9 mouse cellular contexts compared by ENCODE assay signal in the genomic region with DNA sequence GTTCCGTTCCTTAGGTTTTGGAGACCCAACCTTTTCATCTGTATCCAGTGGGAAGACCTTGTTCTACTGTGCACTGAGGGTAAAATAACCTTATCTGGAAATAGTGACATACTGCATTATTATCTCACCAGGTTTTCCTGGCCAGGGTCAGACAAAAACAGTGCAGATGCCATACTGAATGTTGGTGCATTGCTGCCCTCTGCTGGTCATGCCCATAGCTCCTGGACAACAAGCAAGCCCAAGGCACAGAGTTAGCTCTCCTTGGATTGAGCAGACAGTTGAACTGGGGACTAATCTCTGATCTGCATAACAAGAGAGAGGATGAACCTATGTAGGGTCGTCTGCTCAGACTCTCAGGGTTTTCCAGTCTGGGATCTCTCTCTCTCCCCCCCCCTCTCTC. TPM values are rescaled to one million over a fixed set of nuclear protein-coding genes. Genes with fewer than 3 reads are reported as not detected.
DNase-seq lines count a peak whose midpoint lies in the region; ATAC-seq and TF ChIP-seq lines count a peak whose summit lies in the region.
"Had no signal": no experiment of that assay in that cellular context is flagged by ENCODE, and none has a peak within 500 bp of the region (broad histone marks: within the 10 kb centered on the region; RNA-seq: fewer than 3 reads in every experiment).

No protein-coding gene starts in this region.

- no peak overlapping the region for H3K4me3 ChIP-seq in heart, embryonic 14.5 days (ENCODE audit: control insufficient read depth in 1 of 2, insufficient read depth in 1 of 2, low read depth in 1 of 2, low read length in 2 of 2)
- H3K4me3 ChIP-seq in kidney, postnatal 0 days (replicated peaks; ENCODE audit: low read depth, low read length) = no peak overlapping the region
- no peak overlapping the region for H3K4me3 ChIP-seq in liver, embryonic 11.5 days (ENCODE audit: low read depth, low read length)
- H3K4me3 ChIP-seq in stomach, embryonic 15.5 days (replicated peaks) = no peak overlapping the region
- H3K4me3 ChIP-seq: embryonic facial prominence, embryonic 13.5 days had no signal

- no peaks in the 10 kb centered on the region for H3K9me3 ChIP-seq in heart, embryonic 14.5 days (ENCODE audit: control insufficient read depth, low read length)
- no peaks in the 10 kb centered on the region for H3K9me3 ChIP-seq in kidney, postnatal 0 days (replicated peaks; ENCODE audit: low read length)
- H3K9me3 ChIP-seq in liver, embryonic 11.5 days (ENCODE audit: control insufficient read depth, low read length) = no peaks in the 10 kb centered on the region
- no peaks in the 10 kb centered on the region for H3K9me3 ChIP-seq in stomach, embryonic 15.5 days
- H3K9me3 ChIP-seq: embryonic facial prominence, embryonic 13.5 days had no signal

- peak; percentile 92 for DNase-seq in CD4-positive, CD25-positive, alpha-beta regulatory T cell, adult 2 months (ENCODE audit: low read depth, low spot score)
- peak; percentile 96 for DNase-seq in brain, adult 2 months (ENCODE audit: low read depth, low spot score)
- DNase-seq in kidney, postnatal 0 days (ENCODE audit: low spot score) = peak; percentile 93
- DNase-seq in liver, embryonic 11.5 days (ENCODE audit: low spot score) = peak; percentile 69
- DNase-seq in neural tube, embryonic 10.5 days (ENCODE audit: extremely low spot score, low spot score) = peak; percentile 87

- no peaks in the 10 kb centered on the region for H3K27me3 ChIP-seq in heart, embryonic 14.5 days (ENCODE audit: control insufficient read depth, insufficient read depth, low read length)
- no peaks in the 10 kb centered on the region for H3K27me3 ChIP-seq in kidney, postnatal 0 days (ENCODE audit: insufficient read depth, low read length)
- no peaks in the 10 kb centered on the region for H3K27me3 ChIP-seq in liver, embryonic 11.5 days (replicated peaks; ENCODE audit: control insufficient read depth, insufficient read depth, low read length)
- H3K27me3 ChIP-seq in stomach, embryonic 15.5 days (replicated peaks) = no peaks in the 10 kb centered on the region
- H3K27me3 ChIP-seq: embryonic facial prominence, embryonic 13.5 days had no signal

- H3K4me1 ChIP-seq in heart, embryonic 14.5 days (ENCODE audit: control insufficient read depth in 2 of 2, insufficient read depth in 2 of 2, low read length in 2 of 2) = peaks cover 11 to 13% of the 10 kb centered on the region in 2 experiments
- no peaks in the 10 kb centered on the region for H3K4me1 ChIP-seq in kidney, postnatal 0 days (replicated peaks; ENCODE audit: insufficient read depth, low read length)
- H3K4me1 ChIP-seq in liver, embryonic 11.5 days (replicated peaks; ENCODE audit: control insufficient read depth, insufficient read depth, low read length) = peaks cover 9% of the 10 kb centered on the region; the same call in 1 of the 2 replicates
- H3K4me1 ChIP-seq in stomach, embryonic 15.5 days = no peaks in the 10 kb centered on the region

- no peaks in the 10 kb centered on the region for H3K36me3 ChIP-seq in heart, embryonic 14.5 days (ENCODE audit: control insufficient read depth, insufficient read depth, low read length)
- H3K36me3 ChIP-seq in kidney, postnatal 0 days (ENCODE audit: insufficient read depth, low read length) = no peaks in the 10 kb centered on the region
- no peaks in the 10 kb centered on the region for H3K36me3 ChIP-seq in liver, embryonic 11.5 days (ENCODE audit: control insufficient read depth, insufficient read depth, low read length)
- H3K36me3 ChIP-seq in stomach, embryonic 15.5 days = no peaks in the 10 kb centered on the region
- H3K36me3 ChIP-seq: embryonic facial prominence, embryonic 13.5 days had no signal

- 0 out of 2 replicates have a peak overlapping the region, but pooled peaks have one; percentile 12 for H3K4me2 ChIP-seq in heart, embryonic 14.5 days (ENCODE audit: low read length)
- H3K4me2 ChIP-seq in kidney, postnatal 0 days (ENCODE audit: low read length) = no peak overlapping the region
- no peak overlapping the region for H3K4me2 ChIP-seq in liver, embryonic 11.5 days
- no peak overlapping the region for H3K4me2 ChIP-seq in stomach, embryonic 15.5 days
- H3K4me2 ChIP-seq: embryonic facial prominence, embryonic 13.5 days had no signal

- 17% methylated on average over 2 of the region's 2 CpGs for WGBS in heart, embryonic 14.5 days
- 33% methylated on average over 2 of the region's 2 CpGs for WGBS in kidney, postnatal 0 days
- WGBS in liver, embryonic 11.5 days = 40% methylated on average over 2 of the region's 2 CpGs
- WGBS in stomach, embryonic 15.5 days = 44% methylated on average over 2 of the region's 2 CpGs

- TF ChIP-seq CTCF in kidney, postnatal 0 days (IDR thresholded peaks at IDR 0.05; ENCODE audit: low read depth) = peak; percentile 97

- H3K9ac ChIP-seq in heart, embryonic 14.5 days (ENCODE audit: low read length) = peak overlapping the region; percentile 34; the same call in 1 of the 2 replicates
- no peak overlapping the region for H3K9ac ChIP-seq in kidney, postnatal 0 days (ENCODE audit: low read depth, low read length)
- H3K9ac ChIP-seq in liver, embryonic 11.5 days (ENCODE audit: low read depth, low read length) = no peak overlapping the region
- no peak overlapping the region for H3K9ac ChIP-seq in stomach, embryonic 15.5 days
- H3K9ac ChIP-seq: embryonic facial prominence, embryonic 13.5 days had no signal

- H3K27ac ChIP-seq in heart, embryonic 14.5 days (replicated peaks in 1 of 2; ENCODE audit: control insufficient read depth in 1 of 2, insufficient read depth in 1 of 2, low read depth in 2 of 2, low read length in 2 of 2) = 0 out of 4 replicates have a peak overlapping the region, but pooled peaks have one; percentile 25 to 42
- H3K27ac ChIP-seq in kidney, postnatal 0 days = no peak overlapping the region
- H3K27ac ChIP-seq in liver, embryonic 11.5 days (ENCODE audit: low read depth, low read length) = no peak overlapping the region
- no peak overlapping the region for H3K27ac ChIP-seq in stomach, embryonic 15.5 days
- H3K27ac ChIP-seq: embryonic facial prominence, embryonic 13.5 days had no signal

- peak; percentile 76 for ATAC-seq in erythroblast, adult 5-6 weeks (replicated peaks; ENCODE audit: low FRiP score, poor library complexity, severe bottlenecking)
- ATAC-seq in heart, embryonic 14.5 days (ENCODE audit: insufficient number of reproducible peaks, insufficient read depth, low FRiP score, low read depth) = peak; percentile 65
- peak; percentile 69 for ATAC-seq in kidney, postnatal 0 days (replicated peaks; ENCODE audit: low FRiP score, low read depth)
- ATAC-seq in liver, embryonic 11.5 days (replicated peaks; ENCODE audit: low FRiP score) = peak; percentile 51; the same call in 1 of the 2 replicates
- peak; percentile 60; the same call in 1 of the 2 replicates for ATAC-seq in stomach, embryonic 15.5 days (ENCODE audit: insufficient read depth, low FRiP score, low read depth)

RNA-seq across cellular contexts. Expression of a gene that starts 12.9 kb away (rescaled TPM):
- total RNA-seq in erythroblast, adult 5-6 weeks (2015; ENCODE audit: low replicate concordance) = not detected in 2 replicates
- 0.51 TPM in 1 of 2 replicates, not detected in the other for total RNA-seq in erythroblast, adult 5-6 weeks (2017; ENCODE audit: low replicate concordance)
- polyA plus RNA-seq in heart, embryonic 14.5 days (2014; fragmentation: Nextera tagmentation; extraction: Ambion mirVana) = 32.2 and 41.2 TPM in 2 replicates
- polyA plus RNA-seq in kidney, postnatal 0 days (2015; fragmentation: Nextera tagmentation; extraction: Ambion mirVana) = 37.1 and 39.1 TPM in 2 replicates
- 8.9 and 10.9 TPM in 2 replicates for polyA plus RNA-seq in liver, embryonic 11.5 days (2014; fragmentation: Nextera tagmentation; extraction: Ambion mirVana)
- 36.2 and 37.2 TPM in 2 replicates for polyA plus RNA-seq in stomach, embryonic 15.5 days (2015; fragmentation: Nextera tagmentation; extraction: Ambion mirVana)

RNA-seq across cellular contexts. Expression of a gene that starts 16.5 kb away (rescaled TPM):
- total RNA-seq in erythroblast, adult 5-6 weeks (2015; ENCODE audit: low replicate concordance) = 2.1 and 2.9 TPM in 2 replicates
- total RNA-seq in erythroblast, adult 5-6 weeks (2017; ENCODE audit: low replicate concordance) = 1.8 and 2.1 TPM in 2 replicates
- polyA plus RNA-seq in heart, embryonic 14.5 days (2014; fragmentation: Nextera tagmentation; extraction: Ambion mirVana) = 1.2 and 1.4 TPM in 2 replicates
- polyA plus RNA-seq in kidney, postnatal 0 days (2015; fragmentation: Nextera tagmentation; extraction: Ambion mirVana) = 1.4 and 2.3 TPM in 2 replicates
- polyA plus RNA-seq in liver, embryonic 11.5 days (2014; fragmentation: Nextera tagmentation; extraction: Ambion mirVana) = 0.47 and 1.3 TPM in 2 replicates
- 2.7 and 3.4 TPM in 2 replicates for polyA plus RNA-seq in stomach, embryonic 15.5 days (2015; fragmentation: Nextera tagmentation; extraction: Ambion mirVana)

Comparison
In these comparisons a context has a peak if more than half of its experiments do, and no peak if none do; other contexts are left out.
1. H3K27ac ChIP-seq: peak in heart, embryonic 14.5 days (2 of 2); none in kidney, postnatal 0 days (single experiment), liver, embryonic 11.5 days (single experiment) and stomach, embryonic 15.5 days (single experiment).
2. Peak in every context shown above with its lines, with median percentiles within 50 percentile points of each other: DNase-seq and ATAC-seq.